Mouse (Mus musculus): ENCODE results near the gene Spen.
"Not testable (repeated sequence)": the region's sequence is repeated elsewhere in the genome, so short reads cannot be mapped to it uniquely, and the experiment has no call there.

Spen gene

DNA sequence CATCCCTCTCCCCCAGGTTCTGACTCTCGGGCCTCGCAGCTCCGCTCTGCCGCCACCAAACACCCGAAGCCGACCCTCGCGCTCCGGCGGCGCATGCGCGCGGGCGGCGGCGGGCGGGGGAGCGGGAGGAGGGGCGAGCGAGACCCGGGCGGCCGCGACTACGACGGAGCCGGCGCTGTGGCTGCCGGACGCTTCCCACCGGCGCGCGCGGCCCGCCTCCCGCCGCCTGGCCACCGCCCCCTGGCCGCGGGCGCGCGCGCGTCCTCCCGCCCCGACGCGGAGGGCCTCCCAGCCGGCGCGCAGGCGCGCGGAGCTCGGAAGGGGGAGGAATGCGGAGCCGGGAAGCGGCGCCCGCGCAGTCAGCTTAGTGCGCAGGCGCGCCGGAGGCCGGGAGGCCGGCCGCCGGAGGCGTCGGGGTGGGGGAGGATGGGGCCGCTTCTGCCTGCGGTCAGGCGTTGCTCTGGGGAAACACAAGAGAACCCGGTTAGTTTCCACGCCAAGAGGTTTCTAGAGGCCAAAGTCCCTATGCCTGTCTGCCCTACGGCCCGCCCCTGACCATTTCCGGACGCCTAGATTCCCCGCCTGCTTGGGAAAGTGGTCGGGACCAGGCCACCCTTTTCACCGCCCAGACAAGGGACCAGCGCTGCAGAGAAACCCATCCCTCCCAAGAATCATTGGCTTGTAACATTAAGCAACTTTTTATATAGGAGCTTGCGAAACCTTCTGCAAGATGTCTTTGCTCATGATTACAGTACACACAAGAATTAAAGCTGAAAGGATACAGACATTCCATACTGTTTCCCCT, at the start of gene Spen:
Spen (minus strand) TSS at position 190 of the 805 bp plus-strand sequence.
- DNase-seq, result peak; percentile 95

DNA sequence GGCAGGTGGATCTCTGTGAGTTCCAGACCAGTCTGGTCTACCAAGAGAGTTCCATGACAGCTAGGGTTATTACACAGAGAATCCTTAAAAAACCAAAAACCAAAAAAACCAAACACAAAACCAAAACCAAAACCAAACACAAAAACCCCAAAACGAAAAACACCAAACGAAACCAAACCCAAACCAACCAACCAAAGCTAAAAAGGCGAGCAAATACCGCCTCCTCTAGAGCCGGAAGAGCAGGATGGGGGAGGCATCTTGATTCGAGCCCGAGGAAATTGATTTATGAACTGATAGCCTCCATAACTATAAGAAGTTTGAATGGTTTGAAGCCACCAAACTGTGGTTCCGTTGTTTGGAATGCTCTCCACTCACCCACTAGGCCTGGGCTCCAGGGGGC, 45.5 kb upstream of the Spen start:
- no peak for DNase-seq

DNA sequence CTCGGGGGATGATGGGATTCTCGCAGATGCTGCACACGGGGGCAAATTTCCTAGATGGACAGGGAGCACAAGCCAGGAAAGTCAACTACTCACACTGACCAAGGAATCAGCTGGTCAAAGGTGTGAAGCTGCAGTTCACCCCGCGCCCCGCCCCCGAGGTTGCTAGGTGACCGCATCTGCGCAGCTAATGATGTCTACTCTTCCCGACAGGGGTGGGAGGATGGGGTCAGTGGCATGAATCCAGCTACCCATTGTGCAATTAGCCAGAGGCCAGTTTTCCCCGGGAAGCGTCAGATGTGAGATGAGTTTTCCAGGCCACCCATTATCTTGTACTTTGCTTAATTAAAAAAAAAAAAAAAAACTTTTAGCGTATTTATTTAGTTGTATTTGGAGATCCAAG, 42.7 kb upstream of the Spen start:
- DNase-seq, result no peak

DNA sequence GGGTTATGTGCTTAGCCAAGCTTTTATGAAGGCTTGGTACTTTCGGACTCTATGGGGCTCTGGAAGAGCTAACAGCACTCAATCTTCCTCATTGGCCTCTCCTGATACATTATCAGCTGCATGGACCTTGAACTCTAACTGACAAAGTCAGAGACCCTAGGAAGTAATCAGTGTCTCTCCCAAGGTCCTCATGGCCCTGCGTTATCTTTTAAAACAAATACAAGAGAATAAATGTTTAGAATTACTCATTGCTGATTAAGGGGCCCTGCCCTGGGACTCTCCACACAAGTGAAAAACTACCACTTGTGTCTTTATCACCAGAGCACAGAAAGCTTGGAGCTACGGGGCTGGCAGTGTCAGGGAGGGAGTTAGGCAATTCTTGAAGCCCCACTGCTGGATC, 40.4 kb upstream of the Spen start:
- DNase-seq, result no peak

DNA sequence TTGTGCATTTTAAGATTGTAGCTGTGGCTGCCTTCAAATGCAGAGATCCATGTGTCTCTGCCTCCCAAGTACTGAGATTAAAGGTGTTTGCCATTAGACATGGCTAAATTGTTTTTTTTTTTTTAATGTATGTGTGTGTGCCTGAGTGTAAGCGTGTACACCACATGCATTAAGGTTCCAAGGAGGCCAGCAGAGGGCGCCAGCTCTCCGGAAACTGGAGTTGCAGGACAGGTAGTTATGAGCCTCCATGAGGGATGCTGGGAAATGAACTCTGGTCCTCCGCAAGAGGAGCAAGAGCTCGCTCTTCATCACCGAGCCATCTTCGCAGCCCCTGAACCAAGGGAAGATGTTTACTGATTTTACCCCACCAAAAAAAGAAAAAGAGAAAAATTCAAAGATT, 38.5 kb upstream of the Spen start:
- no peak for DNase-seq

DNA sequence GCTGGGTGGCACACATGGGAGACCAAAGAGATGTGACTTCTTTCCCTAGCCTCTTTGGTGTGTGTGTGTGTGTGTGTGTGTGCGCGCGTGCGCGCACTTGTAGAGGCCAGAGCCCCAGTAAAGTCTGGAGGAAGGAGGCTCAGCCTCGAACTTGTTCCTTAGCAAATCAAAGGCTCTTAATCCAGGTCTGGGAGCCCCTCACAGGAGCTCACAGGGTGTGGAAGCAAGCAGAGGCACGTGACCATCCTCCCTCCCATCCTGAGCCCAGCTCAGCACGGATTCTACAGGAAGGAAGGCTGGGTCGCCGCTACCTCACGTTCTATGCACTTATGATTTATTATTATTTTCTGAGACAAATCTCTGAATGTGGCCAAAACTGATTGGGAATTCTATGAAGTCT, 38.0 kb upstream of the Spen start:
- DNase-seq, result no peak

DNA sequence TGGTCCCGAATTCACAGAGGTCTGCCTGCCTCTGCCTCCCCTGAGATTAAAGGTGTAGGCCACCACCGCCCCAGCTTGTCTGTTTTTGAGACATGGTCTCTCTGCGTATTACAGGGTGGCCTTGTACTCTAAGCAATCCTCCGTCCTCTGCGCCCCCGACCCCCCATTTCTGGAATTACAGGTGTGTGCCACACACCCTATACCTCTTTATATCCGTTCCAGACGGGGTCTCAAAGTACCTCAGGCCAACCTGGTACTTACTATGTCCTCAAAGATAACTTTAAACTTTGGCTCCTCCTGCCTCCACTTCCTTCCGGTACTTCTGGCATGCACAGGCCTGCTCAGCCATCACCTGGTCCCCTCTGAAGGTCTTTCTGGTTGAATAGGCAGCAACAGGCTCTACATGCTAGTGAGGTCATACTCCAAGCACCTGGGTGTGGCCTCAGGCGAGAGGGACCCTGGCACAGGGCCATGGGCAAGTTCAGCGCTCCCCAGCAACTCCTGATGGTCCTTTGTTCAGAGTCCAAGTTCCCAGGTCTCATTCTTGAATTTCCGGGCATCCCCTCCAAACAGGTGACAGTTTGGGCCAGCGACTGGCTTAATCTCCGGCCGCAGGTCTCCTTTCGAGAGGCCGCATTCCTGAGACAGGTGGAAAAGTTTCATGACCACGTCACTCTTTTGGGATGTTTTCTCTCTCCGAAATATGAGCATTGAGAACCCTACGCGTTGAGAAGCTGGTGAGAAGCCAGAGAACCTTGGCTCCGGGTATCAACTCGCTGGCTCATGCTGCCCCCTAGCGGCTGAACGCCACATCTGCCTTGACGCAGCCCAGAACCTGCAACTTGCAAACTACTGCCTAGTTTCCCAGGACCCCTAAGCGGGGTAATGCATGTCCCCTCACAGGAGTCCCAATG, 36.6 kb upstream of the Spen start:
- DNase-seq, result peak; percentile 87

DNA sequence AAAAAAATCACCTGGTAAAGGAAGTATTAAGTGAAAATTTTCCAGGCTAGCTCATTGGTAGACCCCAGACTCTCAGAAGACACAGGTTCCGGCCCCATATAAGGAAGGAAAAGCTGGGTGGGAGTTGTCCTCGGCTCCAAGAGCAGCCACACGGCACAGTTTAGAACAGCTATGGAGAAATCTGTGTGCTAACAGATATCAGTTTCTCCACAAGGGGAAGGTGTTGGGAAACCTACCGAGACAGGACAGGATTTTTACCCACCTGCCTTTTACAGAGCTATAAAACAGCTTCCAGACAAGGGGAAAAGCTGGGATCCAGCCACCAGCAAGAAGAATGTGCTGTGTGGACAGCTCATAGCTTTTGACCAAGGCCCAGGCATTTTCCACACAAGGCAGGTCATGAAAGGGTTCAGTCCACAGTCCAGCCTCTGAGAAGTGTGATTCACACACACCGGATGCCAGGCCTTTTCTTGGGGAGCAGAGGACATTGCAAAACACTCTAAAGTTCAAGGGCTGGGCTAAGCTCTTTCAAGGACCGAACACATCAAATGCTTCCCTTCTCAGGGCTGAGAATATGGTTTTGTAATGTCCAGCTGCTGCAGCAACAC, 35.1 kb upstream of the Spen start:
- no peak for DNase-seq

DNA sequence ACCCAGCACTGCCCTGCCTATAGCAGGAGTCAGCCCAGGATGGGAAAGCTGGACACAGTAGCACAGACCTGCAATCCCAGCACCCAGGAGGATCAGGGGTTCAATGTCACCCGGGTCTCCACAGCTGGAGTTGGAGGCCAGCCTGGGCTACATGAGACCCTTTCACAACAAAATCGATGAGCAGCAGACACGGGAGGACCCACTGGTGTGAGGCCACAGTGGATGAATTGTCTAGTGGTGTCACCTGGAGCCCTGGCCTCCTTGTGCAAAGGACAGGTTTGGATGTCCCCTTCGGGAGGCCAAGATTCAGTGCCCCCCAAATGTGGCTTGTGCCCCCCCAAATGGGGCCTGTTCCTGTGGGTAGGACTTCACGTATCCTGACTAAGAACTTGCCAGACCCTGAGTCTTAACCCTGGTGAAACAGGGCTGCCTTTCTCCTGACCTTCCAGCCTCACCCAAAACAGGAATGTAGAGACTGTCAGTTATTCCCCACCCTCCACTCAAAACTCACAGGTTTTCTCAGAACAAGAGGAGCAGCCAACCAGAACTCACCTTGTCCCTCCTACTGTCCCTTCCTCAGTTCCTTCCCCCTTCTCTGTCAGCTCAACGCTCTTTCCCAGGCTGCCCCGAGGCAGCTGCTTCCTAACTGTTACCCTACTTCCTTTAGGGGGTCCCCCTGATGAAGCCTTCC, 34.4 kb upstream of the Spen start:
- no peak for DNase-seq

DNA sequence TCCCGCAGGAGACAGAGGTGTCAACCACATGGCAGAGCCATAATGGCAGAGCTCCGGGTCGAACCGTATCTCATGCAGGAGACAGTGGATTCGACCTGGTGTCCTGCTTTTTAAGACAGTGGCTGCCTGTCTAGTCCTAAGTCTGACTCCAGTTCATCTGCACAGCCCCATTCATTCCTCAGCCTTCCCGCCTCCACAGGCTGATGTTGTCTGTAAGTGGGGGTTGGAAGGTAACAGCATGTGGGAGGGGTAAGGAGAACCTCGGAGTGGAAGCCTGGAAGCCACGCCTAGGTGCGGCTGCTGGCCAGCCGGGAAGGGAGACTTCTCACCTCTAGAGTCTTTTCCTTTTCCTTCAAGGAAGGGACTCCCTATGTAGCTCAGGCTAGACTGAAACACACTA, 33.5 kb upstream of the Spen start:
- DNase-seq, result no peak

DNA sequence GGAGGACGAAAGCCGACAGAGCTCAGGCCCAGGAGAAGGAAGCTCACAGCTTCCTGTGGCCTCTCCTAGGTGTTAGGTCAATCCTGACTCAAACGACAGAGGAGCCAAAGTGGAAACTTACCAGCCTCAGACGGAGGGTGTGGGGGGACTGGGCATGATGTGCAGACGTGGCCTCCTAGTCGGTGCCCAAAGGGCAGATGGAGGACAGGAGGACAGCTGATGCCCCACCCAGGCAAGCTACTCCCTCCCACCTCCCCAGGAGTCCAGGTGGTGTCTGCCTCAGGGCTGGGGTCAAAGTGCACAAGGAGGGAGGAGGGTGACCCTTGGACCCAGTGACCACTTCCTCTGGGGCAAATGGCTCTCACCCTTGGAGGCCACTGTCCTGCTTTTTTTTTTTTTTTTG, 32.9 kb upstream of the Spen start:
- DNase-seq, result no peak

DNA sequence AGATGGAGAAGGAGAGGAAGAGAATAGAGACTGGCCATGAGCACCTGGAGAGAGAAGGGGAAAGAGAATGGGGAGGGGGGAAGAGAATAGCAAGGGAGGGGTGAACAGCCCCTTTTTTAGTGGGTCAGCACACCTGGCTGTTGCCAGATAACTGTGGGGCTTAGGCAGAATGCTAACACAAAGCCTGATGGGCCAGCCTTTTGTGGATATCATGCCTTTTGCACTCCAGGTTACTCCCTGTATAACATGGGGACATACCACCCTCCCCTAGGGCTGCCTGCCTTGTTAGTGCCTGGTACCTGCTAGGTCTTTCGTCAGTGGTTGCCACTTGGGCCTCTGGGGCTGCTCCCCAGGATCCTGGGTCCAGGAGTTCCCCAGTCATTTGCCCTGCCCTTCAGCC, 32.4 kb upstream of the Spen start:
- no peak for DNase-seq

DNA sequence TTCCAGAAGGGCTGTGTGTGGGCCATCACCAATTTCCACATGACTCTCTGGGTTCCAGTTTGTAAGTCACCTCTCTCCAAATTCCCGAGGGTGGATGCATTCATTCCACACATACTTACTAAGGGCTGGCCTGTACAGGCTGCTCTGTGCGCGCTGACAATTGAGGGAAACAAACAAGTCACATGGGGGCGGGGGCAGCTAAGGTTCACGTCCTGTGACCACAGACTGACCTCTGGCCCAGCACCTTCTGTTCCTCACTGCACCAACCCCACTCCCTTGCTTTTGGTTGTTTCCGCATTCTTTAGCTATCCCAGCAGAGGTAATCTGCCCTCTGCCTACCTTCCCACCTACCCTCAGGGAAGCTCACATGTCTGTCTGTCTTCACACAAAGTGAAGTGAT, 31.6 kb upstream of the Spen start:
- DNase-seq, result no peak

DNA sequence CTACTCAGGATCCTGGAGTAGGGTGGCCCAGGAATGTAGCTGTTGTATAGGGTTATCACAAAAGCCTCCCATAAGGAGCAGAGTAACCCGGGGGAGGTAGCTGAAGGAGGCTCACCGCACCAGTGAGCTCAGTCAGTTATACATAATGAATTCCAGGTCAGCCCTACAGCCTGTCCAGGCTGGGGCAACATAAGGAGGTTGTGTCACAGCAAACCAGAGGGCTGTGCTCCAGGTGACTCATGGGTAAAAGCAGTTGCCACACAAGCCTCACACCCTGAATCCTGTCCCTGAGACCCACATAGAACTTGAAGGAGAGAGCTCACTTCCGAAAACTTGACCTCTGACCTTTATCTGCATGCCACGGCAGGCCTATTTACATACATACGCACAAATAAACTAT, 30.6 kb upstream of the Spen start:
- DNase-seq, result no peak

DNA sequence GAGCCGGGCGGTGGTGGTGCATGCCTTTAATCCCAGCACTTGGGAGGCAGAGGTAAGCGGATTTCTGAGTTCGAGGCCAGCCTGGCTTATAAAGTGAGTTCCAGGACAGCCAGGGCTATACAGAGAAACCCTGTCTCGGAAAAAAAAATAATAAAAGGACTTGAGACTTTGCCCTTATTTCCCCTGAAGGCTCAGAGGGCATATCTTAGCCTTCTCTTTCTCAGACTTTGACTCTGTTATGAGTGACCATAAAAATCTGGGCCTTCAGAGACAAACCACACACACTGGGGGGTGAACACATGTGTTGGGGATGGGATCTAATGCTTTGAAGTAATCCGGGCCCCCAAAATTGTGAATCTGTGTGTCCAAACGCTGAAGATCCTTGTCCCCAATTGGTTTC, 28.8 kb upstream of the Spen start:
- not testable (repeated sequence) for DNase-seq

DNA sequence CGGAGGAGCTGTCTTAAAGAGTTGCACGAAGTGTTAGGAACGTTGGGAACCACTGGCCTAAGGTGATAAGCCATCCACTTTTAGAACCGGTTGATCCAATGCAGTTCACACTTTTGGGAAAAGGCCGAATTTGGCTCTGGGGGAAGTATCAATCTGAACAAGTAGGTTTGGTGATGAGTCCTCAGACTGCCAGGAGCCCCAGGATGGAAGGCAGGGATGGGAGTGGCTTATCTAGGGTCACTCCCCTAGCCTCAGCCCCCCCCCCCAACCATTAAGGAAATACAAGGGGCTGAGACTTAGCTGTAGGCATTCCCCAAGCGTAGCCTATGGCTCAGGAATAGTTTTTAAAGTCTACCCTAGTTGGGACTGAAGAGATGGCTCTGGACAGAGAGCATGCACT, 27.8 kb upstream of the Spen start:
- no peak for DNase-seq

DNA sequence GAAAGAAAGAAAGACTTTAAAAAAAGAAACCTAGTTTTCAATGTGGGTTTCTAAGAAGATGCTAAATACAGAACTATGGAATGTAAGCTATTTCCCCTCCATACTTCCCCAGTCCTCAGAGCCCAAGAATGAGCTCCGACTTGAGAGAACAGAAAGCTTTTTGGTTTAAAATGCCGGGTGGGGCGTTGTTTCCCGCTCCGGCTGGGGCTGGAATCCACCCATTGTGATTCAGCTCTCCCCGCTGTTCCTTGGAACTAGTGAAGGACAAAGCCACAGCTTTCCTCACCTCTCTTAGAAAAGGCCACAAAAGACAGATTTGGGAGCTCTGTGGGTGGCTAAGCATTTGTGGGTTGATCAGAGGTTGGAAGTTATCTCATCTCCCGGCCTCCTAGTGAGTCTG, 26.9 kb upstream of the Spen start:
- DNase-seq, result no peak

DNA sequence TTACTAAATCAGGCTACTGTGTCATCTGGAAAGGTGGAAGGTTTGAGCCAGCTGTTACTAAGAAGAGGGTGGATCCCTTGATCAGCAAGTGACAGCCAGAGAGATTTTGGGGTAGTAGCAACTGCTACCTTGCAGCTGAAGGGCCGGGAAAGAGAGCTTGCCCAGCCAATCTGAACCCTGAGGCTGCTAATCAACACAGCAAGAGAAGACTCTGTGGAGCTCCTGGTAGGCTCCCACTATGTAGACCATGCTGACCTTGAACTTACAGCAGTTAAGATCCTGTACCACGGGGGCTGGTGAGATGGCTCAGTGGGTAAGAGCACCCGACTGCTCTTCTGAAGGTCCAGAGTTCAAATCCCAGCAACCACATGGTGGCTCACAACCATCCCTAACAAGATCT, 26.3 kb upstream of the Spen start:
- no peak for DNase-seq

DNA sequence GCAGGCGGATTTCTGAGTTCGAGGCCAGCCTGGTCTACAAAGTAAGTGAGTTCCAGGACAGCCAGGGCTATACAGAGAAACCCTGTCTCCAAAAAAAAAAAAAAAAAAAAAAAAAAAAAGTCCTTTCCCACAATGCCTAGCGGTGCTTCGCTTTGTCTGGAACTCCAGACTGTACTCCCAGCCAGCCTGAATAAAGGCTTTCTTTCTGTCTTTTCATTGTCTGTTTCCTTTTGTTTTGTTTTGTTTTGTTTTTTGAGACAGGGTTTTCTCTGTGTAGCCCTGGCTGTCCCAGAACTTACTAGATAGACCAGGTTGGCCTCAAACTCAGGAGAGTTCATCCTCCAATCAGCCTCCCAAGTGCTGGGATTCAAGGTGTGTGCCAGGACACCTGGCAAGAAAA, 25.8 kb upstream of the Spen start:
- DNase-seq, result no peak

DNA sequence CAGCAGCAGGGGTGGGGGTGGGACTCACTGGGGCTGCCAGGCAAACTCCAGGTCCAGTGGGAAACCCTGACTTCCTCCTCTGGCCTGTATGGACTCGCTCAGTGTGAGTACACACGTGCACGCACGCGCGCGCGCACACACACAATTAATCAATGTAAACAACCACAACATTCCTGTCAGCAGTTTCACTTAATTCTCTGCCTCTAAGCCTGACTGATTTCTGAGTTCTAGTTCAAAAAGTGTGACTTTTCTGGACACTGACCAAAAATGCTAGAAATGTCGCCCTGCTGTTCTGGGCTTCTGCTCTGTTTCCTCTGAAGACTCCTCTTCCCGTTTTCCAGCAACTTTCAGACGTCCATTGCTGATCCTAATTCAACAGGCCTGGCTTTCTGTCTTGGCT, 23.9 kb upstream of the Spen start:
- DNase-seq, result no peak

DNA sequence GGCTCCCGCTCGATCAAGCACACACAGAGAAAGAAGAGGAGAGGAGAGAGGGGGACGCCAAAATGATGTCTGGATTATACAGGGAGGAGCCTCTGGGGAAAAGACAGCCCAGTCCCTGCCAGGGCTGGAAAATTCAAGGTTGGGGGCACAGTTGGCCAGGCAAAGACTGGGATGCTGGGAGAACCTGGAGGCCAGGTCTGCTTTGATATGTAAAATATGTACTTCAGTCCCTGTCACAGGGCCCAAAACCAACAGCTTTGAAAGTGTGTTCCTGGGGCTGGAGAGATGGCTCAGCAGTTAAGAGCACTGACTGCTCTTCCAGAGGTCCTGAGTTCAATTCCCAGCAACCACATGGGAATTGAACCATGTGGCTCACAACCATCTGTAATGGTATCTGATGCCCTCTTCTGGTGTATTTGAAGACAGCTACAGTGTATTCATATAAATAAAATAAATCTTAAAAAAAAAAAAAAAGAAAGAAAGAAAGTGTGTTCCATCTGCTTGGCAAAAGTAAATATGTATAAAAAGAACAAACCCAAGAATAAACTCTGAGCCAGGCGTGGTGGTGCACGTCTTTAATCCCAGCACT, 23.0 kb upstream of the Spen start:
- DNase-seq, result not testable (repeated sequence)

DNA sequence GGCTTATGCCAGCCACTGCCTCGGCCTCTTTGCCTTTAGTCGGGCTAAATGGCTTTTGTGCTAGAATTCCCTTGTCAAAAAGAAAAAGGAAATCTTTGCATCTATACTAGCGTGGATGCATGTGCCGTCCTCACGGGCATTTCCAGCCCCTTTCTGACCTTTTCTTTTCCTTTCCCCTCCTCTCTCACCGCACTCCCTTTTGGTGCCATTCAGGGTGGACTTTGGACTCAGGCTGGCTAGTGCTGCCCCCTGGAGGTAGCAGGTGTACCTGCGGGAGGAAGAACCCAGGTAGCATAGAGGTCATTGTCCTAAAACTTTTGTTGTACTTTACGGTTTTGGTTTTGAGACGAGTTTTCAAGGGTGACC, 21.5 kb upstream of the Spen start:
- DNase-seq, result peak; percentile 88

All from thymus, postnatal 14 days (tissue).